Mouse (Mus musculus) T-helper 1 cell (primary cell): ENCODE results near the gene Myh1.

Experiments used
- in situ Hi-C: fragments of 300-600 bp; cut with MboI, MseI; formaldehyde crosslinking; loops from one replicate; pipeline ENCODE4 v1.15.1; 2025; ENCODE audit warnings: high pct_unique_total_duplicates

Gene Myh1

GRCm38 (mm10) chr11:67199752-67200151, at the start of gene Myh1:
TSS of gene Myh1 (plus strand) at chr11:67200052.
- in situ Hi-C loops: no loop called here

- in situ Hi-C loops: no loop called here
Observed at GRCm38 (mm10) chr11:67150237-67150636, 49.6 kb upstream of the Myh1 start.

GRCm38 (mm10) chr11:67151159-67151558, 48.7 kb upstream of the Myh1 start:
- in situ Hi-C loops: no loop called here

DNA sequence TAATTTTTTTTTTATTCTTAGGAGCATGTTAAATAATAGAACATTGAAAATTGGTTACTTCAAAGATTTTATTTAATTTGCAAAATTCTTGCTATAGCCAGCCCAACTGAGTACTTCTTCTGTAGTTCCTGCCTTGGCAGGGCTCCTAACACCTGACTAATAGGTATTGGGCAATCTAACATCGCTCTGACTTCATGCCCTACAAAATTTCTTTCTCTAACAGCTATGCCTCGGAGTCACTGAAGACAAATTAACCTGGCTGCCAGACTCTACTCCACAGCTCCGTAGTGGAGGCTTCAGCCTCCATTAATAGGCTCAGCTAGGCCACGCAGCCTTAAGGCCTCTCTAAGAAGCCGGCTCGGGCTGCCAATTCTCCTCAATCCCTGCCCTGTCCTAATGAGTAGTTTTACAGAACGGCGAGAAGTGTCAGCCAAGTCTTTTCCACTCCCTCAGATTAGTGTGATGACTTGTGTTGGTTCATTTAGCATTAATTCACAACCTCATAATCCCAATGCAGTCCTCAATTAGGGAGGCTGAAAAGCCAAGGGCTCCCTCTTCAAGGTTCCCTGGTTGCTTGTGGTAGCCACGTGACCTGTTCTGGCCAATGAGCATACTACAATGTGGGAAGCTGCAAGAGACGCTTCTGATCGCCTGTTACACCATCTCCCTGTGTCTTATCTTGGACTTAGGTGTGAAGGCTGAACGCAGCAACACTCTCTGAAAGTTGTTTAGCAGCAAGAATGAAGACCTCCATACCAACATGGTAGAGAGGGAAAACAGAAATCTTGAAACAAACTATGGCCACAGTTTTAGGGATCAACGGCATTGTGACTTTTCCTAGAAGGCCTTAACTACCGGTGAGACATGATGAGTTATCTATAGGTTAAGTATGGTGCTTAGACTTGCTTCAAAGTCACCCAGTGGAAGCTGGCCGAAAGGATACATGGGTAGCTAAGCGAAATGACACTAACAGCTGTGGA, 47.9 kb upstream of the Myh1 start:
- in situ Hi-C loops: no loop called here

GRCm38 (mm10) chr11:67153123-67153522, 46.7 kb upstream of the Myh1 start:
- in situ Hi-C loops: no loop called here

DNA sequence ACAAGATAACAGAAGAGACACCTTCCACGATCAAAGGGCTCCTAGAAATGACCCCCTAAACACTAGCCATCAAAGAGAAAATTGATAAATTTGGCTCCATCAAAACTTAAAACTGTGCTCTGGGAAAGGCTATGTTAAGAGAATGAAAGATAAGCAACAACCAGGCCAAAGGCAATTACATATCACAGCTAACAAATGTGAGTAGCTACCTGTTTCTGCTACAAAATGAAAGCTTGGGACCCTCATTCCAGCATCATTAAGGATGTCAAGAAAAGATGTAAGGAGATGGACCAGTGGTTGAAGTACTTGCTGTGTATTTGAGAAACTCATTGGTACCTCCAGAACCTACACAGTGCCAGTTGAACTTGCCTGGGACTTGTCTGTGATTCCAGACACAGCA, 46.0 kb upstream of the Myh1 start:
- in situ Hi-C loops: no loop called here

GRCm38 (mm10) chr11:67155650-67156049, 44.2 kb upstream of the Myh1 start:
- in situ Hi-C loops: no loop called here

DNA sequence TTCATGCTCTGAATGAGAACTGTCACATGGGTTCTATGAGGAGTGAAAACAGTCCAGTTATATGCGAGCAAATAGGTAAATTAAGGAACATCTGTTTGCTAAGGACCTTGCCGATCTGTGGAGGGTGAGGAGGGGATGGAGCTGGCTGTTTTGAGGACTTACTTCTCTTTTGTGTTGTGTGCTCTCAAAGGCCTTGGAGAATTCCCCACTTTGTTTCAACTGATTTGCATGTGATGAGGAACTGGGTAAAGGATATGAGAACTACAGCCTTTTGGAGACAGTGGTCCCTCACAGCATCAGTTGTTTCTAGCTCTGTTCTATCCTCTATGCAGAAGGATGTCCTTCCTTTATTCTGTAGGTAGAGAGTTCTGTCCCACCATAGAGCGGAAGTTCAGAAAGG, 39.7 kb upstream of the Myh1 start:
- in situ Hi-C loops: no loop called here

- in situ Hi-C loops: no loop called here
Observed at GRCm38 (mm10) chr11:67163701-67164100, 36.2 kb upstream of the Myh1 start.

- in situ Hi-C loops: no loop called here
Observed at GRCm38 (mm10) chr11:67164851-67165250, 35.0 kb upstream of the Myh1 start.

DNA sequence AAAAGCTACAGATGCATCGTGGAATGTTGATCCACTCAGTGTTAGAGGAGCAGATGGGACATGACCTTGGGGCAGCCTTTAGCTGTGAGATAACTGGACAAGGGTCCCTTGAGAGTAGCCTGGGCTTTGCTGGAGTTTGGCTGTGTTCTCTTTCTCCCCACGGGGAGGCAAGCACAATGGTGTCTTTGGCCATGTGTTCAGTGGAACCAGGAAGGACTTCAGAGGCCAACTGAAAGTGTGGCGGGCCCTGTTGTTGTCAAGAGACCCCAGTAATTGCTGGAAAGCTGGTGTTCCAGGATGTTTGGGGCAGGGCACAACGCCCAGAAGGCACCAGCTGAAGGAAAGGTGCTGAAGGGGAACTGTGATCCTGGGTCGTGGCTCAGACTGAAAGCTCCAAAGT, 30.6 kb upstream of the Myh1 start:
- in situ Hi-C loops: no loop called here

DNA sequence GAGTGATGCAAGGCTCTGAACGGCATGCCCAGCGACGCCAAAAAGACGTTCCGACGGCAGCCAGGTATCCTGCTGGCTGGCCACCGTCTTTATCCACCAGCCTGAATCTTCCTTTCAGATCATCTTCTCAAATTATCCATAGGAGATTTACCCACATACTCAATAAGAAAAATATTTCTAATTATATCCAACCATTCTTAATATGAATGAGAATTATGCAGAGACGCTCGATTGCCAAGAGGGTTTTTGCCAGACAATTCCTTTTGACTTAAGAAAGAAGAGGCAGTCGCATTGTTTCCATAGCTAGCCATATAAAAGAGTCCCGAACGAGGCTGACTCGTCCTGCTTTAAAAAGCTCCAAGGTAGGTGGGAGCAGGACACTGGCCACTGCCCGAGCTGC, 29.1 kb upstream of the Myh1 start, which contains the start of gene Myh2:
TSS of gene Myh2 (plus strand) at position 301 of the 400 bp plus-strand sequence.
- in situ Hi-C loops: no loop called here

- in situ Hi-C loops: no loop called here
Observed at GRCm38 (mm10) chr11:67172439-67172838, 27.4 kb upstream of the Myh1 start.

DNA sequence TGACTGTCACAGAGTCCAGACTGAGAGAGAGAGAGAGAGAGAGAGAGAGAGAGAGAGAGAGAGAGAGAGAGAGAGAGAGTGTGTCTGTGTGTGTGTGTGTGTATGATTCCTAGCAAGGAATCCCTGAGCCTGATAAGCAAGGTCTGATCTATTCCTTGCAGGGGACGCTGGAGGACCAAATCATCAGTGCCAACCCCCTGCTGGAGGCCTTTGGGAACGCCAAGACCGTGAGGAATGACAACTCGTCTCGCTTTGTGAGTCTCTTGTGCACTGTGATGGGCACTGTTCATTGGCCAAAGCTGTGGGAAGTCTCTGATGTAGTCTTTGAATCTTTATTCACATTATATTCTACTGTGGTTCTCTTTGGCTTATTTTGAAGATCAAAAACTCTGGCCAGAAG, 23.5 kb upstream of the Myh1 start:
- in situ Hi-C loops: no loop called here

GRCm38 (mm10) chr11:67190316-67190715, 9.5 kb upstream of the Myh1 start:
- in situ Hi-C loops: no loop called here

GRCm38 (mm10) chr11:67190814-67191213, 9.0 kb upstream of the Myh1 start:
- in situ Hi-C loops: no loop called here

- in situ Hi-C loops: no loop called here
Observed at GRCm38 (mm10) chr11:67191496-67191895, 8.4 kb upstream of the Myh1 start.

- in situ Hi-C loops: no loop called here
Observed at GRCm38 (mm10) chr11:67199321-67199720, 531 bp upstream of the Myh1 start.

DNA sequence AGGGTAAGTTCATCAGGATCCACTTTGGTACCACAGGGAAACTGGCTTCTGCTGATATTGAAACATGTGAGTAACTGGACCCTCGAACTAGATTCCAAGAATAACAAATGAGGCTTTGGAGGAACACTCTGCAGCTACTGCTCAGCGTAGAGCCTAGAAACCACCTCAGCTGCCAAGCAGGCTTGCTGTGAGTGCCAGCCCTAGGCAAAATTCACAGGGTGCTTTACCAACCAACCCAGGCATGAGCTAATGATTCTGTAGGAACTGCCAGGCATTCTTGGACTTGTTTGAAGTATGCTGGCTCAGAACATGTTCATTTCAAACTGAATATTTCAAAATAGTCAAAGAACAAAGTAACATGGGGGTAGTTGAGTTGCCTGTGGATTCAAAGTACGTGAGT, 4.9 kb downstream of the Myh1 start:
- in situ Hi-C loops: no loop called here

DNA sequence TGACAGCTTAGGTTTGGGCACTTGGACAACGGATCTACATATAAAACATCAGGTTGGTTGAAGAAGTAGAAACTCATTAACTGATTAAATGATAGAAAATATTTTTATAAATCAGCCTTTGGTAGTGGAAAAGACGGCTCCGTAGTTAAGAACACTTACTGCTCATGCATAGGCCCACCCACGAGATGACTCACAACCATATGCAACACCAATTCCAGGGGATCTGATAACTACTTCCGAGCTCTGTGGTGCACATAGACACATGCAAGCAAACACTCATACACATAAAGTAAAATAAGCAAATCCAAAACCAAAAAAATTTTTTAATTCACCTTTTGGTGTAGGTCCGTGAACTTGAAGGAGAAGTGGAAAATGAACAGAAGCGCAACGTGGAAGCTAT, 22.0 kb downstream of the Myh1 start:
- in situ Hi-C loops: no loop called here

DNA sequence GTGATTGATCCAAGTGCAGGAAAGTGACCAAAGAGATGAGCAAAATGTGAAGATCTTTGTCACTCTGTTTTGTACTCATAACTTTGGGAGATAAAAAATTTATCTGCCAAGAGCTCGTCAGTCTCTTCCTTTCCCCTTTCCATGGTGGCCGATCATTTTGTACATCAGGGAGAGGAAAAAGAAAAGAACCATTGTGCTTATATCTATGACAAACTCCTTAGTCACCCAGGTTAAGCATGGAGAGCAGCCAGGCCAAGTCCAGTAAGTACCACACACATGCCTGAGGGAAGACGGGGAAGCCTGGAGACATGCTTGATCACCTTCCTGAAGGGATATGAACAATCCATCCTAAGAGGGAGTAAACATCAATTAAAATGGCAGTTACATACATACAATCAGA, 24.6 kb downstream of the Myh1 start:
- in situ Hi-C loops: no loop called here

GRCm38 (mm10) chr11:67228731-67229130, 28.9 kb downstream of the Myh1 start:
- in situ Hi-C loops: no loop called here

DNA sequence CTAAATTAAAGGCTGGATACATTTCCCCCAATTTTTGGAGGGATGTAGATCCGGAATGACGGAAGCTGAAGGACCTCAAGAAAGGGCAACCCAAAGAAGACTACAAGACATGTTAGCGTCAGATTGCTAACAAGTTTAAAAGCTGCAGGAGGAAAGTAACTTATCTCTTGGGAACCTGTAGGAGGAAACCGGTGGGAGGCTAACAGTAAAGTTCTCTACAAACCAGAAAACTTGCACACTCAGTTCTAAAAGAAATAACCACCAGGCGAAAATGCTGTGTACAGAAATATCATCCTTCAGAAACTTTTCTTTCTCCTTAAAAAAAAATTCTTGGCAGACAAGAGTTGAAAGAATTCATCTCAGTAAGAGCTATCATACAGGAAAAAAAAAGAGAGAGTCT, 29.3 kb downstream of the Myh1 start:
- in situ Hi-C loops: no loop called here
